Mouse (Mus musculus) cerebellum, postnatal 14 days (tissue): ENCODE results near the gene Olfr1331.
A peak's percentile ranks its signal among the peaks of the same experiment; 100 is the strongest.
"Not testable (repeated sequence)": the region's sequence is repeated elsewhere in the genome, so short reads cannot be mapped to it uniquely, and the experiment has no call there.

Source experiments
- DNase-seq, 2 experiments: peaks; one replicate each; pipeline ENCODE4 v3.0.0; 2021; ENCODE audit warnings: mixed read lengths in 2 of 2

The Olfr1331 gene

DNA sequence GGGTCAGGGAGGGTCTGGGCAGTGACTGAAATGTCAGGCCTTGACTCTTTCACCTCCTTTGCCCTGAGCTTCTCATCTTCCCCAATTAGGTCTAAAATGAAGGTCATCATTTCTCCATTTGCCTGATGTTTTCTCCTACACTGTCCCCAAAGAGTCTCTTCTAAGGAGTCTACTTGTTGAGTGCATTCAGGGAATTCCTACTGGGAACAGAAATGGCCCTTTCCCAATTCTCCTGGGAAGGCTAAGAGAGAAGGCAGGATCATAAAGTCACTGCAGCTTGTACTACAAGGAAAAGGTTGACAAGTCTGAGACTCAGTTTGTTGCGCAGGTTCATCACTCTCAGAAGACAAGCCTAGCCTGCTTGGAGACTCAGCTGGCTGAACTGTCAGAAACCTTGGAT, at the start of gene Olfr1331:
Gene Olfr1331, plus strand, starts transcription at position 301 of the 400 bp plus-strand sequence.
- DNase-seq: no peak

DNA sequence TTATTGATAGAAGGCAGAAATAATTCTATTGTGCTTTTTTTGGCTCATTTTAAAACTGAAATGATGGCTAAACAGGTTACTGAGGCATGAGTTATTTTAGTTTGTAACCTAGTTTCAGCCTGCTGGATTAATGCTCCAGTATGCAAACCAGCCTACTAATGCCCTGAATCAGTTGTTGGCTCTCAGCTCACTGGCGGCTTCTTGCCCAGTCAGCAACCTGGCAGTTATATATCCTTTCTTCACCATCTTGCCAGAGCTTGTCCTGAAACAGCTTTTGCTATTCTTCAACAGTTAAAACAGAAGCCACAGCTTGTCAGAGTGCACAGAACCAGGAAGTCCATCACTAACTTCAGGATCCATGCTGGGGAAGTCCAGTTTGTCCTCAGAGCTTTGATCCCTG, 45.5 kb upstream of the Olfr1331 start:
- peak; percentile 52 to 69 for DNase-seq

DNA sequence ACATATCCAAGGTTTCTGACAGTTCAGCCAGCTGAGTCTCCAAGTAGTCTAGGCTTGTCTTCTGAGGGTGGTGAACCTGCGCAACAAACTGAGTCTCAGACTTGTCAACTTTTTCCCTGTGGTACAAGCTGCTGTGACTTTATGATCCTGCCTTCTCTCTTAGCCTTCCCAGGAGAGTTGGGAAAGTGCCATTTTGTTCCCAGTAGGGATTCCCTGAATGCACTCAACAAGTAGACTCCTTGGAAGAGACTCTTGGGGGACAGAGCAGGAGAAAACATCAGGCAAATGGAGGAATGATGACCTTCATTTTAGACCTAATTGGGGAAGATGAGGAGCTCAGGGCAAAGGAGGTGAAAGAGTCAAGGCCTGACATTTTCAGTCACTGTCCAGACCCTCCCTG, 28.3 kb upstream of the Olfr1331 start, which contains the start of gene Olfr1333:
Gene Olfr1333, minus strand, starts transcription at position 101 of the 400 bp plus-strand sequence.
- no peak for DNase-seq

DNA sequence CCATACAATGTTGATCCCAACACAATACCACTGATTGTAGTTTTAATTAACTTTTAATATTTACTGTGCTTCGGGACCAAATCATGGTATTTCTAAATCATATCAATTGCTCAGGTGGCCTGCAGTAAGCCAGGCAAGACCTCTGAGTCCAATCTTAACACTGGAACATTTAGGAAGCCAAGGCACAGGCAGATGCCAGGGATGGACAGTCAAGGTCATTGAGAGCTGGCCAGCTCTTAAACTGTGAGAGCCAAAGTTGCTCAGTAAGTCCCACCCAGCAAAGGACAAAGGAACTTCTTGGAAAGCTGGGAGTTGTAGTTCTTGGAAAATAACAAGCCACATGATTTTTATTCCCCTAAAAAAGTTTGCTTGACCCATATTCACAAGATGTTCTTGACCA, 2.7 kb upstream of the Olfr1331 start:
- no peak for DNase-seq

DNA sequence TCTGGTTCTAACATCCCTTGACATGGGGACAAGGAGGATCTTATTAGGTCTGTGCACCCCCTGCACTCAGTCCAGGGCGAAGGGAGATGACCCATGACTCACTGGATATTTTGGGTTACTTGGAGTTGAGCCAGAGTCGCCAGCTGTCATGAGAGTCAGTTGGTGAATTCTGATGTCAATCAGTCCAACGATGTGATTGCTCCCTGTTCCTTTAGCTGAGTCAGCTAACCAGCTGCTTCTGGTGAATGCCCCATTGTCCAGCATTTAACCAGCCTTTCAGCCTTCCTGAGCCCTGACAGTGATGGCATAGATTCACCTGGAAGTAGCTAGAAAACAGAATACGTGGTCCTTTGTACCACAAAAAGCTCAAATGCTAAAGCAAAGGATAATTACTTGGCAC, 1.7 kb upstream of the Olfr1331 start:
- DNase-seq: peak; percentile 6 to 14

DNA sequence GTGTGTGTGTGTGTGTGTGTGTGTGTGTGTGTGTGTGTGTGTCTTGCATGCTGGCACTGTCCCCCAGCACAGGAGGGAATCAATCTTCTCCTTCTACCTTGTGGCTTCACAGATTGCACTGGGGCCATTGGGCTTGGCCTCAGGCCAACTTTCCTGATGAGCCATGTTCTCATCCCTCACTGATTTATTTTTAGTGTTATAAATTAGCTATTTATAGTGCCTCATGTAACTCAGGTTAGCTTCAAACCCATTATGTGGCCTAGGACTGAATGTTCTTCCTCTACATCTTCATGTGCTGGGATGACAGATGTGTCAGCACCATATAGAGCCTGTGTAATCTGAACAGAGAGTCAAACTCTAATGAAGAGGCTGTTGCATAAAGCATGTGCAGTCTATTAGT, 3.1 kb downstream of the Olfr1331 start:
- peak; percentile 66 to 70 for DNase-seq

DNA sequence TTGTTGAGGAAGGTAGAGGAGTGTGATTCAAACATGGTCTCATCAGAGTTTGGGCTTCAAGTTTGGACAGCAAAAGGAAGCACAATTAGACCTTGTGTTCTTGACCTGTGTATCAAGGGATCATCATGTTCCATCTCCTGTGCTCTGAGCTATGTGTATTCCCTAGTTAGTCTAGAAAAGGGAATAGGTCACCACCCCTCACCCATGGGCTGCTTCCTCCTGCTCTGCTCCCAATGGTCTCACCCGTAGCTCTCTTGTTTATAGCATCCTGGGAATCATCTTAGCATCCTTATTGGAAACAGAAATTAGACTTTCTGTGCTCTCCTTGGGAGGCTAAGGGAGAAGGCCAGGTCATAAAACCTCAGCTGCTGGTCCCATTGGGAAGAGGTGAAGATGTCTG, 23.8 kb downstream of the Olfr1331 start, which contains the start of gene Olfr1330:
Gene Olfr1330, plus strand, starts transcription at position 301 of the 400 bp plus-strand sequence.
- DNase-seq: no peak

DNA sequence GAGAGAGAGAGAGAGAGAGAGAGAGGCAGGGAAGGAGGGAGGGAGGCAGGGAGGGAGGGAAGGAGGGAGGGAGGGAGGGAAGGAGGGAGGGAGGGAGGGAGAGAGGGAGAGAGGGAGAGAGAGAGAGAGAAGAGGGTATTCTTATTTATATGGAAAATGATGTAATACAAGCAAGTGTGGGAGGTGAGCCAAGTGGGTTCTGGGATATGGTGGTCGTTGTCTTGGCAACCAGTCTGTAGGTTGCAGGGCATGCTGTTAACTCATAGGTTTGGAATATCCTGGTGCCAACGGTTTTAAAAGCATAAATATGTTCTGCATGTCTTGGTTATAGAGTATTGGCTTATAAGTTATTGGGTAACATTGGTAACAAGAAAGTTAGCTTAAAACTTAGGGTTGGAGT, 37.5 kb downstream of the Olfr1331 start:
- DNase-seq: no peak

DNA sequence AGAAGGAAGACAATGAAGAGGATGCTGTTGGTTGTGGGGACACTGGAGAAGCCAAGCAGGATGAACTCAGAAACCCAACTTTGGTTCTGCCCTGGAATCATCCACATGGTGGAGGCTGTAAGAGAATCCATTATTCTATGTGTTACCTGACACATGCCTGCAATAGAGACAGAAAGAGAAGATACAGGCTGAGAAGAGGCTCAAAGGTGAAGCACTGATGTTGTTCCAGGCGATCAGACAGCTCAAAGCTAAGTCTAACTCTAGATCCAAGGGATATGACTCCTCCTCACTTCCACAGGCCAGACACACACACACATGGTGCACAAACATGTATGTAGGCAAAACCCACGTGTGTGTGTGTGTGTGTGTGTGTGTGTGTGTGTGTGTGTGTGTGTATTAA, 52.9 kb downstream of the Olfr1331 start, which contains the start of gene Olfr1329:
Gene Olfr1329, minus strand, starts transcription at position 101 of the 400 bp plus-strand sequence.
- DNase-seq: not testable (repeated sequence)
